Mouse (Mus musculus) heart, adult 2 months (tissue): ENCODE measurements around the gene Ints7. TPM values are rescaled to one million over a fixed set of nuclear protein-coding genes. Genes with fewer than 3 reads are reported as not detected.
A peak's percentile ranks its signal among the peaks of the same experiment; 100 is the strongest.

Source experiments
- DNase-seq, 2 experiments: peaks; one replicate each; pipeline ENCODE4 v3.0.0; 2021
- H3K27ac ChIP-seq: fragments of 200-600 bp; 2 replicates; pipeline ENCODE4 v1.8.1; 2022
- H3K27me3 ChIP-seq: fragments of 200-500 bp; 2 replicates; pipeline ENCODE4 v1.6.1; 2012; ENCODE audit warnings: mild to moderate bottlenecking, low read length, inconsistent platforms, mixed read lengths; ENCODE audit not compliant: control insufficient read depth, insufficient read depth
- H3K36me3 ChIP-seq: fragments of 200-500 bp; 2 replicates; pipeline ENCODE4 v1.6.1; 2012; ENCODE audit warnings: low read length, inconsistent platforms; ENCODE audit not compliant: control insufficient read depth, insufficient read depth
- H3K4me1 ChIP-seq: fragments of 200-500 bp; 2 replicates; pipeline ENCODE4 v1.6.1; 2011; ENCODE audit warnings: low read length; ENCODE audit not compliant: control insufficient read depth, insufficient read depth
- H3K4me3 ChIP-seq: fragments of 200-600 bp; 2 replicates; pipeline ENCODE4 v1.8.1; 2022
- H3K79me2 ChIP-seq: fragments of 200-500 bp; replicated peaks from 2 replicates; pipeline ENCODE4 v1.6.1; 2012; ENCODE audit warnings: mild to moderate bottlenecking, inconsistent platforms, low read length, moderate library complexity, mixed read lengths; ENCODE audit not compliant: control insufficient read depth, insufficient read depth
- H3K9ac ChIP-seq: fragments of 200-500 bp; 2 replicates; pipeline ENCODE4 v1.6.1; 2012; ENCODE audit warnings: low read depth, mild to moderate bottlenecking, control low read depth, inconsistent platforms, low read length, mixed read lengths
- CTCF ChIP-seq: fragments of 200-600 bp; IDR thresholded peaks from 2 replicates; pipeline ENCODE4 v1.8.1; 2022; ENCODE audit warnings: antibody characterized with exemption, mild to moderate bottlenecking, moderate library complexity
- EP300 ChIP-seq: fragments of 200-500 bp; IDR thresholded peaks from 2 replicates; pipeline ENCODE4 v1.6.1; 2011; ENCODE audit warnings: low read depth, low read length, control low read depth; ENCODE audit not compliant: insufficient read depth
- POLR2A ChIP-seq: fragments of 200-500 bp; IDR thresholded peaks from 2 replicates; pipeline ENCODE4 v1.6.1; 2011; ENCODE audit warnings: mild to moderate bottlenecking, low read depth, low read length, control low read depth; ENCODE audit not compliant: insufficient read depth
- WGBS: fragments of 180-500 bp; shearing (Covaris S2); methylation state at CpG from one replicate; pipeline ENCODE4 v1.1.7; 2018; 5-methylcytosine and 5-hydroxymethylcytosine counted together
- intact Hi-C: fragments of 180-260 bp; cut with DNase I; formaldehyde crosslinking; loops from one replicate; pipeline ENCODE4 v1.15.1; 2025
- polyA plus RNA-seq: library from polyadenylated mRNA; depleted of rRNA; stranded (reverse); fragments of >200 nt; gene quantifications from 2 replicates; pipeline ENCODE4 v1.2.3, GENCODE M21; 2012
- total RNA-seq, 2 experiments: library from RNA; stranded (reverse); gene quantifications; 2 replicates each; pipeline ENCODE4 v1.2.3; 2021

Gene Ints7
- total and polyA plus RNA-seq, 3 experiments: 9.5 to 16.3 (median 11.2) TPM

GRCm38 (mm10) chr1:191585704-191586103, 10.3 kb downstream of the Ints7 start:
- H3K27me3 ChIP-seq: no peaks in the 10 kb centered on the region
- no peaks in the 10 kb centered on the region for H3K4me1 ChIP-seq
- peaks cover 2% of the 10 kb centered on the region; the same call in 1 of the 2 replicates for H3K79me2 ChIP-seq
- peaks cover 2% of the 10 kb centered on the region; the same call in 1 of the 2 replicates for H3K36me3 ChIP-seq
- WGBS: 73% methylated on average over 2 of the region's 2 CpGs
- DNase-seq: no peak
- H3K27ac ChIP-seq: no peak overlapping the region
- no peak overlapping the region for H3K9ac ChIP-seq
- intact Hi-C loops: no loop called here
- no peak overlapping the region for H3K4me3 ChIP-seq
- TF ChIP-seq EP300: no peak
- no peak for TF ChIP-seq POLR2A
- peak; percentile 49 for TF ChIP-seq CTCF

GRCm38 (mm10) chr1:191587062-191587461, 11.6 kb downstream of the Ints7 start:
- H3K27me3 ChIP-seq: no peaks in the 10 kb centered on the region
- H3K79me2 ChIP-seq: peaks cover 2% of the 10 kb centered on the region; the same call in 1 of the 2 replicates
- TF ChIP-seq POLR2A: no peak
- no peak for TF ChIP-seq EP300
- peak; percentile 56 for TF ChIP-seq CTCF
- DNase-seq: no peak
- no peak overlapping the region for H3K4me3 ChIP-seq
- intact Hi-C loops: no loop called here
- H3K4me1 ChIP-seq: no peaks in the 10 kb centered on the region; the same call in 1 of the 2 replicates
- WGBS: 83% methylated on average over 3 of the region's 3 CpGs
- no peak overlapping the region for H3K9ac ChIP-seq
- H3K36me3 ChIP-seq: peaks cover 2% of the 10 kb centered on the region
- no peak overlapping the region for H3K27ac ChIP-seq

DNA sequence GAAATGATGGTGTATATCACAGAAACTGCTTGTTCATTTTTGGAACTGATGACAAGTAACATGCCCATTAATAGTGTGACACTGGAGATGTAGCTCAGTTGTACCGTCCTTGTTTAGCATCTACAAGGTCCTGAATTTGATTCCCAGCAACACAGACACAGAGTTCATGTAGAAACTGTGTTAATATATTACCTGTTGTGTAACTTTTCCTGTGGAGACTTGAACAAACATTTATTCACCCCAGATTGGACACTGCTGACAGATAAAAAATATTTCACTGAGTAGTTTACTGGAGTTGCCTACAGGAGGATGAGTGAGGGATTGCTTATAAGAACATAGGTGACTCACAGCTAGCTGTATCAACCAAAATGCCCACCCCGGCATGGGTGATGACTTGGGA, 13.3 kb downstream of the Ints7 start:
- 96% methylated on average over 2 of the region's 2 CpGs for WGBS
- no peak overlapping the region for H3K9ac ChIP-seq
- H3K27ac ChIP-seq: no peak overlapping the region
- H3K4me3 ChIP-seq: no peak overlapping the region
- no peaks in the 10 kb centered on the region for H3K27me3 ChIP-seq
- intact Hi-C loops: no loop called here
- H3K36me3 ChIP-seq: peaks cover 2% of the 10 kb centered on the region
- TF ChIP-seq POLR2A (no peak), EP300 (no peak), CTCF (no peak)
- H3K79me2 ChIP-seq: peaks cover 2% of the 10 kb centered on the region; the same call in 1 of the 2 replicates
- peaks cover 2% of the 10 kb centered on the region; the same call in 1 of the 2 replicates for H3K4me1 ChIP-seq
- no peak for DNase-seq

GRCm38 (mm10) chr1:191592016-191592720, 16.7 kb downstream of the Ints7 start:
- Histone ChIP-seq H3K4me1 (peaks cover 2% of the 10 kb centered on the region; the same call in 1 of the 2 replicates), H3K4me3 (no peak overlapping the region), H3K36me3 (no peaks in the 10 kb centered on the region; the same call in none of the 2 replicates), H3K9ac (no peak overlapping the region), H3K27ac (peak overlapping the region; percentile 43; the same call in 1 of the 2 replicates), H3K27me3 (no peaks in the 10 kb centered on the region), H3K79me2 (no peaks in the 10 kb centered on the region)
- intact Hi-C loops: no loop called here
- WGBS: 51% methylated on average over 12 of the region's 12 CpGs
- TF ChIP-seq EP300 (no peak), POLR2A (no peak), CTCF (no peak)
- DNase-seq: peak; percentile 8 to 28

GRCm38 (mm10) chr1:191596076-191596475, 20.6 kb downstream of the Ints7 start:
- TF ChIP-seq CTCF: no peak
- TF ChIP-seq EP300: no peak
- no peak for TF ChIP-seq POLR2A
- no peak overlapping the region for H3K4me3 ChIP-seq
- H3K27me3 ChIP-seq: no peaks in the 10 kb centered on the region
- no peak overlapping the region for H3K27ac ChIP-seq
- WGBS: 94% methylated on average over 8 of the region's 8 CpGs
- no peak overlapping the region for H3K9ac ChIP-seq
- no peak for DNase-seq
- H3K36me3 ChIP-seq: no peaks in the 10 kb centered on the region; the same call in 1 of the 2 replicates
- intact Hi-C loops: no loop called here
- H3K4me1 ChIP-seq: peaks cover 2% of the 10 kb centered on the region; the same call in 1 of the 2 replicates
- no peaks in the 10 kb centered on the region; the same call in 1 of the 2 replicates for H3K79me2 ChIP-seq

DNA sequence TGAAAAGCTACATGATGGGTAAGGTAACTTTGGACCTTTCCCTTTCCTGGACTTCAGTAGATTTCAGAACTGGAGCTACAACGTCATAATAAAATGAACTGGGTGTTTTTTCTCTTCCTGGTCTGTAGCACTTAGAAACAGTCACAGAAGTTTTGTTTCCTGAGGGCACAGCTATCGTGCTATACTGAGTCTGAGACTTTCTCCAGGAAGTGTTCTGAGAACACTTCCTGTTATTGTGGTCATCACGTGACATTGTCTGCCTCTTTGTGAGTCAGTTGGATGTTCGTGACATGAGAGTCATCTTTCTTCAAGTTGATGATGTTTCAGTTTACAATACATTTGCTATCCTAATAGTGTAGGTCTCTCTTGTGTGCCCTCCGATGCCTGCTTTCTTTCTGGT, 23.8 kb downstream of the Ints7 start:
- no peaks in the 10 kb centered on the region for H3K27me3 ChIP-seq
- no peak overlapping the region for H3K9ac ChIP-seq
- H3K4me3 ChIP-seq: no peak overlapping the region
- DNase-seq: no peak
- H3K4me1 ChIP-seq: no peaks in the 10 kb centered on the region
- WGBS: 46% methylated on average over 5 of the region's 5 CpGs
- H3K36me3 ChIP-seq: no peaks in the 10 kb centered on the region
- H3K27ac ChIP-seq: no peak overlapping the region
- no peaks in the 10 kb centered on the region; the same call in 1 of the 2 replicates for H3K79me2 ChIP-seq
- intact Hi-C loops: no loop called here
- no peak for TF ChIP-seq EP300
- no peak for TF ChIP-seq CTCF
- no peak for TF ChIP-seq POLR2A
